Mouse (Mus musculus) stomach, embryonic 15.5 days (tissue): ENCODE results near the gene Papola. TPM values are rescaled to one million over a fixed set of nuclear protein-coding genes. Genes with fewer than 3 reads are reported as not detected.
A peak's percentile ranks its signal among the peaks of the same experiment; 100 is the strongest.

Experiments used
- ATAC-seq: fragments of 200-750 bp; cut with Nextera tagmentation; 2 replicates; pipeline ENCODE4 v1.8.0; 2017; ENCODE audit warnings: low read depth, moderate number of reproducible peaks, moderate TSS enrichment; ENCODE audit not compliant: insufficient read depth, low FRiP score
- H3K27ac ChIP-seq: fragments of 300-500 bp; sonication (generic); 2 replicates; pipeline ENCODE4 v1.5.1; 2015; ENCODE audit warnings: mild to moderate bottlenecking, inconsistent platforms
- H3K27me3 ChIP-seq: fragments of 300-500 bp; sonication (generic); replicated peaks from 2 replicates; pipeline ENCODE4 v1.6.1; 2015; ENCODE audit warnings: inconsistent platforms
- H3K36me3 ChIP-seq: fragments of 300-500 bp; sonication (generic); 2 replicates; pipeline ENCODE4 v1.6.1; 2015; ENCODE audit warnings: inconsistent platforms
- H3K4me1 ChIP-seq: fragments of 300-500 bp; sonication (generic); 2 replicates; pipeline ENCODE4 v1.6.1; 2015; ENCODE audit warnings: inconsistent platforms
- H3K4me2 ChIP-seq: fragments of 300-500 bp; sonication (generic); 2 replicates; pipeline ENCODE4 v1.6.1; 2015; ENCODE audit warnings: mild to moderate bottlenecking, inconsistent platforms
- H3K4me3 ChIP-seq: fragments of 300-500 bp; sonication (generic); replicated peaks from 2 replicates; pipeline ENCODE4 v1.5.1; 2015; ENCODE audit warnings: inconsistent platforms
- H3K9ac ChIP-seq: fragments of 300-500 bp; sonication (generic); 2 replicates; pipeline ENCODE4 v1.6.1; 2015; ENCODE audit warnings: inconsistent platforms
- H3K9me3 ChIP-seq: fragments of 300-500 bp; sonication (generic); 2 replicates; pipeline ENCODE4 v1.6.1; 2016; ENCODE audit warnings: inconsistent platforms
- WGBS: fragments of 180-500 bp; shearing (Covaris S2); methylation state at CpG from one replicate; pipeline ENCODE4 v1.1.7; 2015; 5-methylcytosine and 5-hydroxymethylcytosine counted together
- polyA plus RNA-seq: library from polyadenylated mRNA; unstranded; fragments of >200 nt; fragmentation: Nextera tagmentation; extraction: Ambion mirVana; gene quantifications from 2 replicates; pipeline ENCODE4 v1.2.1, GENCODE M21; 2015

Papola gene
- polyA plus RNA-seq, 1 experiment from 2014 or later = 199 TPM

GRCm38 (mm10) chr12:105761629-105762028, 22.9 kb upstream of the Papola start:
- H3K4me3 ChIP-seq = no peak overlapping the region

GRCm38 (mm10) chr12:105769700-105770099, 14.8 kb upstream of the Papola start:
- 61% methylated on average over 10 of the region's 10 CpGs for WGBS
- Histone ChIP-seq H3K36me3 (no peaks in the 10 kb centered on the region), H3K9me3 (no peaks in the 10 kb centered on the region)

More at GRCm38 (mm10) chr12:105761629-105762028, 22.9 kb upstream of the Papola start:
- H3K36me3 ChIP-seq = no peaks in the 10 kb centered on the region
- H3K27ac ChIP-seq = no peak overlapping the region
- no peaks in the 10 kb centered on the region for H3K9me3 ChIP-seq
- no peak for ATAC-seq
- no peak overlapping the region for H3K9ac ChIP-seq
- no peak overlapping the region for H3K4me2 ChIP-seq
- 49% methylated on average over 3 of the region's 3 CpGs for WGBS
- 0 out of 2 replicates have a peak, but pooled peaks cover 3% of the 10 kb centered on the region for H3K4me1 ChIP-seq
- H3K27me3 ChIP-seq = no peaks in the 10 kb centered on the region

GRCm38 (mm10) chr12:105774871-105775270, 9.6 kb upstream of the Papola start:
- 61% methylated on average over 7 of the region's 7 CpGs for WGBS
- no peak overlapping the region for H3K4me3 ChIP-seq
- H3K27ac ChIP-seq = no peak overlapping the region
- H3K27me3 ChIP-seq = no peaks in the 10 kb centered on the region
- no peak overlapping the region for H3K9ac ChIP-seq
- no peaks in the 10 kb centered on the region for H3K9me3 ChIP-seq
- no peak for ATAC-seq
- no peaks in the 10 kb centered on the region for H3K4me1 ChIP-seq
- no peak overlapping the region for H3K4me2 ChIP-seq
- no peaks in the 10 kb centered on the region for H3K36me3 ChIP-seq

More at GRCm38 (mm10) chr12:105769700-105770099, 14.8 kb upstream of the Papola start:
- no peak for ATAC-seq
- Histone ChIP-seq H3K27me3 (no peaks in the 10 kb centered on the region), H3K9ac (no peak overlapping the region), H3K4me3 (no peak overlapping the region), H3K27ac (no peak overlapping the region), H3K4me2 (no peak overlapping the region), H3K4me1 (no peaks in the 10 kb centered on the region)

- Histone ChIP-seq H3K27me3 (no peaks in the 10 kb centered on the region), H3K4me3 (no peak overlapping the region), H3K9me3 (no peaks in the 10 kb centered on the region), H3K9ac (no peak overlapping the region), H3K27ac (no peak overlapping the region), H3K4me2 (no peak overlapping the region), H3K36me3 (no peaks in the 10 kb centered on the region), H3K4me1 (no peaks in the 10 kb centered on the region)
- no peak for ATAC-seq
- 89% methylated on average over 4 of the region's 4 CpGs for WGBS
These were observed 6.8 kb upstream of the Papola start for GRCm38 (mm10) chr12:105777651-105778050.

GRCm38 (mm10) chr12:105785000-105785774, 693 bp downstream of the Papola start:
- WGBS = under 1% methylated on average over 53 of the region's 53 CpGs
- Histone ChIP-seq H3K4me3 (peak overlapping the region; percentile 93), H3K4me2 (peak overlapping the region; percentile 69), H3K9ac (peak overlapping the region; percentile 83), H3K36me3 (no peaks in the 10 kb centered on the region; the same call in 1 of the 2 replicates), H3K4me1 (peaks cover 9% of the 10 kb centered on the region), H3K9me3 (no peaks in the 10 kb centered on the region), H3K27me3 (no peaks in the 10 kb centered on the region), H3K27ac (peak overlapping the region; percentile 98)
- peak; percentile 69 for ATAC-seq

GRCm38 (mm10) chr12:105786113-105786512, 1.6 kb downstream of the Papola start:
- no peak for ATAC-seq
- no peaks in the 10 kb centered on the region for H3K27me3 ChIP-seq

GRCm38 (mm10) chr12:105787626-105788025, 3.1 kb downstream of the Papola start:
- no peak overlapping the region for H3K4me2 ChIP-seq
- H3K9me3 ChIP-seq = no peaks in the 10 kb centered on the region
- peaks cover 9% of the 10 kb centered on the region for H3K4me1 ChIP-seq
- H3K27me3 ChIP-seq = no peaks in the 10 kb centered on the region
- WGBS = 90% methylated on average over 2 of the region's 2 CpGs
- ATAC-seq = no peak
- no peak overlapping the region for H3K27ac ChIP-seq
- no peaks in the 10 kb centered on the region; the same call in 1 of the 2 replicates for H3K36me3 ChIP-seq
- no peak overlapping the region for H3K9ac ChIP-seq
- no peak overlapping the region for H3K4me3 ChIP-seq

More at GRCm38 (mm10) chr12:105786113-105786512, 1.6 kb downstream of the Papola start:
- Histone ChIP-seq H3K9me3 (no peaks in the 10 kb centered on the region), H3K27ac (no peak overlapping the region), H3K4me3 (peak overlapping the region; percentile 93), H3K4me2 (peak overlapping the region; percentile 69), H3K9ac (no peak overlapping the region), H3K36me3 (no peaks in the 10 kb centered on the region; the same call in 1 of the 2 replicates), H3K4me1 (peaks cover 9% of the 10 kb centered on the region)
- 72% methylated on average over 1 of the region's 1 CpGs for WGBS

GRCm38 (mm10) chr12:105789885-105790284, 5.4 kb downstream of the Papola start:
- Histone ChIP-seq H3K4me1 (peaks cover 6% of the 10 kb centered on the region), H3K9me3 (no peaks in the 10 kb centered on the region), H3K27ac (no peak overlapping the region), H3K9ac (no peak overlapping the region), H3K4me2 (no peak overlapping the region), H3K36me3 (no peaks in the 10 kb centered on the region; the same call in 1 of the 2 replicates), H3K27me3 (no peaks in the 10 kb centered on the region), H3K4me3 (no peak overlapping the region)
- 86% methylated on average over 6 of the region's 6 CpGs for WGBS
- ATAC-seq = no peak

- no peak for ATAC-seq
- Histone ChIP-seq H3K4me3 (no peak overlapping the region), H3K9ac (no peak overlapping the region), H3K4me1 (no peaks in the 10 kb centered on the region), H3K27me3 (no peaks in the 10 kb centered on the region), H3K36me3 (0 out of 2 replicates have a peak, but pooled peaks cover 2% of the 10 kb centered on the region), H3K9me3 (no peaks in the 10 kb centered on the region), H3K27ac (no peak overlapping the region), H3K4me2 (no peak overlapping the region)
- WGBS = 80% methylated on average over 2 of the region's 2 CpGs
These were observed 10.4 kb downstream of the Papola start for GRCm38 (mm10) chr12:105794896-105795295.

GRCm38 (mm10) chr12:105798001-105798400, 13.5 kb downstream of the Papola start:
- 0 out of 2 replicates have a peak, but pooled peaks cover 2% of the 10 kb centered on the region for H3K36me3 ChIP-seq
- H3K27ac ChIP-seq = no peak overlapping the region
- no peak overlapping the region for H3K4me3 ChIP-seq
- no peaks in the 10 kb centered on the region for H3K27me3 ChIP-seq
- H3K9me3 ChIP-seq = no peaks in the 10 kb centered on the region
- no peak for ATAC-seq
- H3K4me1 ChIP-seq = no peaks in the 10 kb centered on the region
- H3K4me2 ChIP-seq = no peak overlapping the region
- no peak overlapping the region for H3K9ac ChIP-seq

- Histone ChIP-seq H3K36me3 (peaks cover 10% of the 10 kb centered on the region), H3K27ac (no peak overlapping the region), H3K4me3 (no peak overlapping the region), H3K4me2 (no peak overlapping the region), H3K9me3 (no peaks in the 10 kb centered on the region), H3K4me1 (no peaks in the 10 kb centered on the region), H3K27me3 (no peaks in the 10 kb centered on the region), H3K9ac (no peak overlapping the region)
- ATAC-seq = peak; percentile 43; the same call in 1 of the 2 replicates
- 70% methylated on average over 3 of the region's 3 CpGs for WGBS
These were observed 21.3 kb downstream of the Papola start for GRCm38 (mm10) chr12:105805790-105806189.

GRCm38 (mm10) chr12:105806205-105806604, 21.7 kb downstream of the Papola start:
- 92% methylated on average over 3 of the region's 3 CpGs for WGBS
- ATAC-seq = no peak
- no peak overlapping the region for H3K4me2 ChIP-seq
- no peaks in the 10 kb centered on the region for H3K27me3 ChIP-seq
- no peak overlapping the region for H3K4me3 ChIP-seq
- no peak overlapping the region for H3K27ac ChIP-seq
- peaks cover 13% of the 10 kb centered on the region for H3K36me3 ChIP-seq
- H3K9ac ChIP-seq = no peak overlapping the region
- no peaks in the 10 kb centered on the region for H3K9me3 ChIP-seq
- H3K4me1 ChIP-seq = no peaks in the 10 kb centered on the region
